Mouse (Mus musculus) heart, postnatal 0 days (tissue): Measurements from ENCODE around the gene Ppt1. TPM values are rescaled to one million over a fixed set of nuclear protein-coding genes. Genes with fewer than 3 reads are reported as not detected.

Experiments
- ATAC-seq: fragments of 200-750 bp; cut with Nextera tagmentation; 2 replicates; pipeline ENCODE4 v1.8.0; 2017; ENCODE audit warnings: low read depth, moderate number of reproducible peaks, moderate library complexity; ENCODE audit not compliant: insufficient read depth
- DNase-seq: peaks from one replicate; pipeline ENCODE4 v3.0.0-alpha.2; 2016; ENCODE audit warnings: low spot score
- H3K27ac ChIP-seq: fragments of 300-500 bp; sonication (generic); 2 replicates; pipeline ENCODE4 v1.5.1; 2014; ENCODE audit warnings: low read depth, mild to moderate bottlenecking
- H3K27me3 ChIP-seq: fragments of 300-500 bp; sonication (generic); 2 replicates; pipeline ENCODE4 v1.6.1; 2014; ENCODE audit warnings: low read length, mixed read lengths; ENCODE audit not compliant: control insufficient read depth, insufficient read depth
- H3K36me3 ChIP-seq: fragments of 300-500 bp; sonication (generic); replicated peaks from 2 replicates; pipeline ENCODE4 v1.6.1; 2014; ENCODE audit warnings: low read length, mixed read lengths; ENCODE audit not compliant: control insufficient read depth, insufficient read depth
- H3K4me1 ChIP-seq: fragments of 300-500 bp; sonication (generic); 2 replicates; pipeline ENCODE4 v1.6.1; 2014; ENCODE audit warnings: antibody characterized with exemption; ENCODE audit not compliant: control insufficient read depth, insufficient read depth
- H3K4me2 ChIP-seq: fragments of 300-500 bp; sonication (generic); 2 replicates; pipeline ENCODE4 v1.6.1; 2014; ENCODE audit warnings: low read depth, mild to moderate bottlenecking, low read length, moderate library complexity
- H3K4me3 ChIP-seq: fragments of 300-500 bp; sonication (generic); 2 replicates; pipeline ENCODE4 v1.5.1; 2014; ENCODE audit warnings: low read depth, low read length
- H3K9ac ChIP-seq: fragments of 300-500 bp; sonication (generic); replicated peaks from 2 replicates; pipeline ENCODE4 v1.6.1; 2014; ENCODE audit warnings: low read depth, low read length, mixed read lengths
- H3K9me3 ChIP-seq: fragments of 300-500 bp; sonication (generic); replicated peaks from 2 replicates; pipeline ENCODE4 v1.6.1; 2016; ENCODE audit warnings: low read length; ENCODE audit not compliant: control insufficient read depth
- CTCF ChIP-seq: IDR thresholded peaks from 2 replicates; pipeline ENCODE4 v1.5.1; 2016; ENCODE audit warnings: antibody characterized with exemption, control low read depth, low read depth
- EP300 ChIP-seq: IDR thresholded peaks from 2 replicates; pipeline ENCODE4 v1.6.1; 2016; ENCODE audit warnings: antibody characterized with exemption, low read depth
- WGBS: fragments of 180-500 bp; shearing (Covaris S2); extraction: QIAGEN DNeasy Blood & Tissue Kit; methylation state at CpG from one replicate; pipeline ENCODE4 v1.1.7; 2014; 5-methylcytosine and 5-hydroxymethylcytosine counted together
- polyA plus RNA-seq: library from polyadenylated mRNA; unstranded; fragments of >200 nt; fragmentation: Nextera tagmentation; extraction: Ambion mirVana; gene quantifications from 2 replicates; pipeline ENCODE4 v1.2.1, GENCODE M21; 2015
- total RNA-seq: library from RNA; depleted of rRNA; stranded (reverse); fragments of >200 nt; gene quantifications from 2 replicates; pipeline ENCODE4 v1.2.3, GENCODE M21; 2014; ENCODE audit warnings: low replicate concordance

The Ppt1 gene
- total and polyA plus RNA-seq, 2 experiments from 2014 or later = 37.8 to 45.2 TPM

GRCm38 (mm10) chr4:122854770-122855169 is 18.7 kb downstream of the Ppt1 start:
- Histone ChIP-seq H3K4me1 (no peaks in the 10 kb centered on the region), H3K9me3 (no peaks in the 10 kb centered on the region), H3K4me2 (no peak overlapping the region), H3K9ac (no peak overlapping the region), H3K36me3 (peaks cover 89% of the 10 kb centered on the region), H3K27me3 (no peaks in the 10 kb centered on the region), H3K4me3 (no peak overlapping the region), H3K27ac (no peak overlapping the region)
- ATAC-seq (no peak), DNase-seq (no peak)
- 76% methylated on average over 4 of the region's 4 CpGs for WGBS
- TF ChIP-seq EP300 (no peak), CTCF (no peak)

GRCm38 (mm10) chr4:122857909-122858308 is 21.9 kb downstream of the Ppt1 start:
- Histone ChIP-seq H3K4me3 (no peak overlapping the region), H3K27me3 (no peaks in the 10 kb centered on the region), H3K4me1 (no peaks in the 10 kb centered on the region), H3K27ac (no peak overlapping the region), H3K9ac (no peak overlapping the region), H3K36me3 (peaks cover 88% of the 10 kb centered on the region), H3K4me2 (no peak overlapping the region), H3K9me3 (no peaks in the 10 kb centered on the region)
- whole genome bisulfite sequencing = 41% methylated on average over 2 of the region's 2 CpGs
- DNase-seq = no peak
- TF ChIP-seq CTCF (0 out of 2 replicates have a peak, but pooled peaks have one; percentile 16), EP300 (no peak)
- no peak for ATAC-seq

- Histone ChIP-seq H3K4me1 (no peaks in the 10 kb centered on the region), H3K9me3 (no peaks in the 10 kb centered on the region), H3K4me2 (no peak overlapping the region), H3K27ac (no peak overlapping the region), H3K36me3 (peaks cover 88% of the 10 kb centered on the region), H3K9ac (no peak overlapping the region), H3K4me3 (no peak overlapping the region), H3K27me3 (no peaks in the 10 kb centered on the region)
- DNase-seq (no peak), ATAC-seq (no peak)
- WGBS = 41% methylated on average over 6 of the region's 6 CpGs
- TF ChIP-seq CTCF = no peak; the same call in 1 of the 2 replicates
- no peak for TF ChIP-seq EP300
Observed at GRCm38 (mm10) chr4:122859096-122859674, 23.1 kb downstream of the Ppt1 start.

GRCm38 (mm10) chr4:122861836-122862235 is 25.8 kb downstream of the Ppt1 start:
- Histone ChIP-seq H3K4me1 (no peaks in the 10 kb centered on the region), H3K27ac (no peak overlapping the region), H3K27me3 (no peaks in the 10 kb centered on the region), H3K4me2 (no peak overlapping the region), H3K36me3 (peaks cover 89% of the 10 kb centered on the region), H3K4me3 (no peak overlapping the region), H3K9me3 (no peaks in the 10 kb centered on the region), H3K9ac (no peak overlapping the region)
- TF ChIP-seq CTCF (no peak), EP300 (no peak)
- 86% methylated on average over 4 of the region's 4 CpGs for WGBS
- DNase-seq (no peak), ATAC-seq (no peak)

GRCm38 (mm10) chr4:122868041-122868440 is 32.0 kb downstream of the Ppt1 start:
- TF ChIP-seq CTCF (no peak), EP300 (no peak)
- DNase-seq = no peak
- Histone ChIP-seq H3K4me1 (0 out of 2 replicates have a peak, but pooled peaks cover 2% of the 10 kb centered on the region), H3K9ac (no peak overlapping the region), H3K4me3 (no peak overlapping the region), H3K27ac (no peak overlapping the region), H3K4me2 (no peak overlapping the region), H3K36me3 (peaks cover 88% of the 10 kb centered on the region), H3K9me3 (no peaks in the 10 kb centered on the region), H3K27me3 (no peaks in the 10 kb centered on the region)
- WGBS = 91% methylated on average over 1 of the region's 1 CpGs
- no peak for ATAC-seq

- Histone ChIP-seq H3K36me3 (peaks cover 68% of the 10 kb centered on the region), H3K9me3 (no peaks in the 10 kb centered on the region), H3K9ac (no peak overlapping the region), H3K4me3 (no peak overlapping the region), H3K27ac (no peak overlapping the region), H3K4me1 (0 out of 2 replicates have a peak, but pooled peaks cover 5% of the 10 kb centered on the region), H3K4me2 (no peak overlapping the region), H3K27me3 (no peaks in the 10 kb centered on the region)
- TF ChIP-seq EP300 (no peak), CTCF (peak; percentile 53)
- ATAC-seq (no peak), DNase-seq (no peak)
Observed at GRCm38 (mm10) chr4:122870027-122870426, 34.0 kb downstream of the Ppt1 start.
